Mouse (Mus musculus) lung, adult 18-20 months (tissue): ENCODE results near the gene Rcan2.
A peak's percentile ranks its signal among the peaks of the same experiment; 100 is the strongest.

Source experiments
- DNase-seq, 2 experiments: peaks; one replicate each; pipeline ENCODE4 v3.0.0; 2022; ENCODE audit warnings: mixed read lengths in 2 of 2

The Rcan2 gene

DNA sequence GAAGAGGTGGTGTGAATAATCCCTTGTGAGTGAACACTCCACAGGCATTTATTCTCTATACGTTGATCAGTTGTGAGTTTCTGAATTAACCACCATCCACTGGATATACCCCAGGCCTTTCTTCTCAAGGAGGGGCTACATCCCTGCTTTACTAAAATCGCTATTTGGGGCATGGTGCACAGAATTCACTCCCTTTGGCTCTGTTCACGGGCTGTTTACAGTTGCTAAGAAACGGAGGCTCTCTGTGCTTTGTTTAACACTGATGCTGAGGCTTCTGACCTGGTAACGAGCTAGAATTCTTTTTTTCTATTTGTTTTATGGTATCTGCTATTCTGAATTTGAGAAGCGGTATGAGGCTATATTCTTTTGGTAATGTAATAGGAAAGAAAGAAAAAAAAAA is 224.8 kb downstream of the Rcan2 start:
- DNase-seq, result no peak

DNA sequence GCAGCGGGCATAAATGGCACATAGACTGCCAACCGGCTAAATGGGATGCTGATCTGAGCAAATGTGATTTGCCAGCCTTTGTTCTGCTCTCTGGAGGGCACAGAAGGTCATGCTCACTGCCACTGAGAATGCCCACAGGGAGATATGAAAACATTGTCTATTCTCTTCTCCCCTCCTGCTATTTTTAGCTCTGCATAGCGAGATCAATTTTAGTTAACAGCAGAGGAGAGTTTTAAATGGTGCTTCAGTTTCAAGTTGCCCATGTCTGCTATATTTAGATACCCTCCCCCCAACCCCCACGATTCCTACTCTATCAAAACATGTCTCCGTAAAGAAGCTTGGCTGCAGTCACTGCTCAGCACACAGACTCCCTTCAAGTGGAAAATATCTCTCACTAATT is 225.2 kb downstream of the Rcan2 start:
- DNase-seq, result no peak

DNA sequence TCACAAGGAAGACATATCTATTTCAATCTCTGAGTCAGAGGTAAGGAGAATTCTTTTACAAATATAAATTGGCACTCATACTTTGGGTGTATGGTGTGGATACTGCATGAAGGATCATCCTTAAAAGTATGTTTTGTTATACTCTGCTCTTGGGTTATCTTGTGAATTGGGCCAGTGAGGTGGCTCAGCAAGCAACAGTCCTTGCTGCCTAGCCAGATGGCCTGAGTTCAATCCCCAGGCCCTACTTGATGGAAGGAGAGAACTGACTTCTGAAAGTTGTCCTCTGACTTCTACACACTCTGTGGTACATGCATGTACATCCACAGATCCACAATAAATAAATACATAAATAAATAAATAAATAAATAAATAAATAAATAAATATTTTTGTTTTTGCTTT is 225.6 kb downstream of the Rcan2 start:
- no peak for DNase-seq

DNA sequence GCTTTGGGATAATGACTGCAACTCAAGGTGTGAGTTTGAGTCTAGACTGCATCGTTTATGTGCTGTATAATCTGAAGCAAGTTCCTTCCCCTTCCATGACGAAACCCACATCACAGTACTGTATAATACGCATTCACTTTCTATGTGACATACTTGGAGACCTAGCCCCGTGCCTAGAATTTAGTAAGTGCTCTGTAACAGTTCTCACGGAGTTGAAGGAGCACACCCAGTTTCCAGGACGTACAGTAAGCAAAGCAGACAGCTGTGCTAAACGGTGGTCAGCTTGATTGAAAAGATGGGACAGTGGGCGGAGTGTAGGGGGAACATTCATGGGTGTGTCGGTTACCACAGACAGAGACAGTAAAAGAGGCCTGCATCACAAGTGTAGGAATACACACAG is 226.2 kb downstream of the Rcan2 start:
- no peak for DNase-seq

DNA sequence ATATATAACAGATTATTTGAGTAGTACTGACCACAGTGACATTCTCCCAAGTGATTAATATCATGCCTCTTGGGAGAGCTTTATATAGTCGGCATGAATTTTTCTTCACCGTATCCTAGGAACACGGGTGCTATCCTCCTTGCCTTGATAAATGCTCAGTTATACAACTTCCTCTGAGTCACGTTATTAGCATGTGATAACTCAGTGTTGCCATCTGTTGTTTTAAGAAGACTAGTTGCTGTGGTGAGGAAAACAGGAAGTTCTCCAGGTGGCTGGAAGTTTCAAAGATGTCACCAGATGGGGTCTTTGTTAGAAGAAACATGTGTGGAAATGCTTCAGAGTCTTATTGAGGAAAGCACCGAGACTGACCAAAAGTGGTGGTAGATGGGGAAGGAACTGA is 228.5 kb downstream of the Rcan2 start:
- peak in 1 of 2 experiments; percentile 12 for DNase-seq

DNA sequence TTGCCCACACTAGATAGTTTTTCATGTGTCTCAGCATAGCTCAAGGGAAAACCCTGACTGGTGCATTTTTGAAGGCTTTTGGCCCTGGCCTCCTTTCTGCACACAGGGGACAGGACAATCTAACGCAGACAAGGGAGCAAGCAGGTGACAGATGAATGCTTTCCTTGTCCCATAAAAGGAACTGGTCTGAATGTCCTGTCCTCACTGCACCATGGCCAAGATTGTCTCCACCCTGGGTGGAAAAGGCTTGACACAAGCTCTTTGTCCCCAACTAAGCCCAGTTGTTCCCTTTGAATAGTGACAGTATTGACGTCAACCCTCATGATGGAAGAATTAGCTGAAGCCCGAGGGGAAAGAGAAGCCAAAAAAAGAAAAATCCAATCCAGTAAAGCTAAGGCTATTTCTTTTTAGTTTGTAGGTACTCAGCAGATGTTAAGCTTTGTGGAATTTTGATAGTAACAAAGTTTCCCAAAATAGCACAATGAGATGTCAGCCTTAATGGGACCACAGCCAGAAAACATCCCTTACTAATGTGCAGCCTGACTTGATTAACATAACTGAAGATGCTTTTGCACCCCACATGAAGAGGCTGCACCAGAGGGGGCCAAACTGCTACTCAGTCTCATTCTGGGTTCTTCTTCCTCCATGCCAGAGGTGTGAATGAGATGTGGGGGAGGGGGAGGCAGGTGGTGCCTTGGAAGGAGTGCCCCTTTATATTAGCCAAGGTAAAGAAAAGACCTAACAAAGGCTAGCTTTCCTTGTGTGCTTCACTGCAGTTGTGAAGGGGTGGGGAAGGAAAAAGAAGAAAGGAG is 229.8 kb downstream of the Rcan2 start:
- peak in 1 of 2 experiments; percentile 2 for DNase-seq

DNA sequence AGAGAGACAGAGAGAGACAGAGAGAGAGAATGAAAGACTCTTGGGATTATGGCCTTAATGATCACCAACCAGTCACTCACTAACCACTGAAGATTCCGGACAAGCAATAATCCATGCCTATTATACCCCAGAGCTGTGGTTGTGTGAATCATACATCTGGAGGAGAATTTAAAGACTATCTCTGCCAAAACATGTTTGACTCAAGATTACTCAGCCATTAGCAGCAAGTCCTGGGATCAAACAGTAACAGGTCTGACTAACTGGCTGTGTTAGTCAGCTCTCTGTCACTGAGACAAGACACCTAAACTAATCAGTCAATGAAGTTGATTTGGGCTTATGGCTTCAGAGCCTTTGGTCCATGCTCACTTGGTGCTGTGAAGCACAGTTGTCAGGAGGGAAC is 233.9 kb downstream of the Rcan2 start:
- DNase-seq, result no peak

DNA sequence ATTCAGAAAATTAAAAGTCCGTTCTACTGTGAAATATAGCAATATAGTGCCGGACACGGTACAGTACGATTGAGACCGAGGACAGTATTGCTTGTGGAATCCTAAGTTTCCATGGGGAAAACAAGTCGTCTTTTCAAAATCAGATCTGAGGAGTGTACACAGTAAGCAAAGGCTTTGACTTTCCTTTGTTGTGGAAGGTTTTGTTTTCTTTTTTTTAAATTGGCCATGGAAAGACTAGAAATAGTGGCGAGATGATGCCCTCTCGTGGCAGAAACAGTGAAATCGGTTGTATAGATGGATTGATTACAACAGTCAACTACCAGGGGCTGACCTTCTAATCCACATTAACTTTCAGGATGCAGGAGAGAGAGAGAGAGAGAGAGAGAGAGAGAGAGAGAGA is 237.5 kb downstream of the Rcan2 start:
- DNase-seq, result peak in 1 of 2 experiments; percentile 25

DNA sequence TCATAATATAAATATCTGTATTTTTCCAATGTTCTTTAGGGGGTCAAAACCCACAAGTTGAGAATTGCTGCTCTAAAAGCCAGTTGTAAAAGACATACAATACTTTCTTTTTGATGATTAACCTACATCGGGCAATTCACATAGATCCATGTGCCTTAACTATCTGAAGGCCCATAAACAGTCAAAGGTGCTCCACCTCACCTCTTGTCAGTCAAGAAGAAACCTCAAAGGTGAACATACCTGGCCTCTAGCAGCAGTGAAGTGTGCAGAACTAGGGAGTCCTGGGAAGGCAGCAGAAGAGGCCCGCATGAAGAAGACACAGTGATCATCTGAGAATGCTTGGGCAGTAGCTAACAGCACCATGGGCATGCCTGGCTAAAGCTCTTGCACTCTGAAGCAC is 239.3 kb downstream of the Rcan2 start:
- DNase-seq, result no peak

DNA sequence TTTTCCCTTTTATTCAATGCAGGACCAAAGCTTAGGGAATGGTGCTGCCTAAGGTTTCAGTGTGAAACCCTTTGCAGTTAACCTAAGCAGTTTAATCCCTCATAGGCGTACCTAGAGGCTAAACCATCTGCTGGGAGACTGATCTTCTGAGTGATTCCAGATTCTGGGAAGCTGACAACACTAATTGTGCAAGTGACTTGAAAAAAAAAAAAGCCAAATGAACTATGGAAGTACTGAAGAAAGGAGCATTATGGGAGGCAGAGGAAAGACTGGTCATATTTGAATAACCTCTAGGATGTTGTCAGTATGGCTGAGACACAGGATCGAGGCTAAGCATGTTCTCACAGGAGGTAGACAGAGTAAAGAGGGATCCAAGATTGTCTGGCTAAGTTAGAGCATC is 241.2 kb downstream of the Rcan2 start:
- DNase-seq, result no peak

DNA sequence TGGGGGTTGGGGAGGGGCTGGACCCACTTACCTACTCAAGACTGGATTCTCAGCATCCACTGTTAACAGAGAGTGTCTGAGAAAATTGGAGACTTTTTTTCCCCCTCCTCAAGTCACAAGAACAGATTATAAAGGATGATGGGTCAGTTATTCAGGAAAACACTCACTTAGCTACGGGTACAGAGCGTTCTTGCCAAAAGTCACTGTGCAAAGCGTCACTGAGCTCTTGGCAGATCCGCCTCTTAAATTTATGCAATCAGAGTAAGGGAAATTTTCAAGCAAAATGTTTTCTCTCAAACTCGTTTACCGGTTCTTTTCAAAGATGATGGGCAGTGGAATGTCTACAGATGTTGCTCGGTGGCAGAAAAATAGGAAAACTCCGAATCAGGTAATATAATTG is 241.7 kb downstream of the Rcan2 start:
- DNase-seq, result peak; percentile 26 to 35

DNA sequence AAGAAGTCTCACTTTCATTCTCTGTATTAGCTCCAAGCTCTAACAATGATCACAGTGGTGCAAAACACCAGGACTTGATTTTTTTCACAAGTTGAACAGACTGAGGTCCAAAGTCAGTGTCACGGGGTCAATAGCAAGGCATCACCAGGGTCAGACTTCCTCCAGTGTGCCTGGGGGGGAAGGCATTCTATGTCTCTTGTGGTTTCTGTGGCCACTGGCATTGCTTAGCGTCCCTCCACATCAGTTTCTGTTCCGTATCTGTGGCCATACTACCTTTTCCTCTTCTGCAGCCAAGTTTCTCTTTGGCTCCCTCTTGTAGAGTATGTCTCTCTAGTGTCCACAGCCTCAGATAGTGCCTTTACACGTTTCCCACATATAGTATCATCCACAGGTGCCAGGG is 252.3 kb downstream of the Rcan2 start:
- DNase-seq, result peak; percentile 28 to 33

DNA sequence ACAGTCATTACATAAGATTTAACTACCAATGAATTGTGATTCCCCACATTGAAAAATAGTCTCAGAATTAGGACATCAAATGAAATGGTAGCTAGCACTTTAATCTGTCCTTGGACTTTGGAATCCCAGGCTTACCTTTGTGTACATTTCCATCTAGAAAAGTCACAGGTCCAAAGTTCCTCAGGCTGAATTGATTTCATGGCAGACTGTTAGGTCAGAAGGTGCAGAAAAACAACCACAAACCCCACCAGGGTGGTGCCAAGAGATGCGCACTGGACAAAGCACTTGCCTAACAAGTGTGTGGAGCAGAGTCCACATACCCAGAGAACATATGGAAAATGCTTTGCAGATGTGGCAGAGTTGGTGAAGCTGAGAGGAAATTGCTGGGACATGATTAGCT is 256.0 kb downstream of the Rcan2 start:
- no peak for DNase-seq

DNA sequence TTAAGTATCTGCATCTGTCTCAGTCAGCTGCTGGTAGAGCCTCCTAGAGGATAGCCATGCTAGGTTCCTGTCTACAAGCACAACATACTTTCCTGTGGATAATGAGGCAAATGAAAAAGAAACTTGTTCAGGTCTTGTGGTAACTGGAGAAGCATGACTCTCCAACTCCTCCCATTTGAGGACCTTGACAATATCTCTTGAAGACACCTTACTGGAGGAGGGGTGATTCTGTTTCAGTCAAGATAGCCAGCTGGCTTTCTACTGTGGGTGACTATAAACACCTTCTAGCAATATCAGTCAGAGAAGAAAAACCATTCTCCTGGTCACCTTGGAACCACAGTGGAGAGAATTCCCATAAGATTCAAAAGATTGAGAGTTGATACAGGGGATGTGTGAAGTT is 257.0 kb downstream of the Rcan2 start:
- no peak for DNase-seq

DNA sequence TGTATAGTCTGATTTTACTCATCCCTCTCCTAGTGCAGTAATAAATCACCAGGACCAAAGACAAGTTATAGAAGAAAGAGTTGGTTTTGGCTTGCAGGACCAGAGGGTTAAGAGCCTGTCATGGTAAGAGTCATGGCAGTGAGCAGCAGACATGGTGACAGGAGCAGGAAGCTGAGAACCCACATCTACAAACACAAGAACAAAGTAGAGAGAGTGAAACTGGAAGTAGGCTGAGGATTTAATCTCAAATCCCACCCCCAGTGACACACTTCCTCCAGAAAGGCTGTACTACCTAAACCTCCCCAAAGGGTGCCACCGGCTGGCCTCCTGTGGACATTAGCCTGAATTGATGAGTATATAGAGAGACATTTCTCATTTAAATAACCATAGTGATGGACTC is 259.6 kb downstream of the Rcan2 start:
- no peak for DNase-seq

DNA sequence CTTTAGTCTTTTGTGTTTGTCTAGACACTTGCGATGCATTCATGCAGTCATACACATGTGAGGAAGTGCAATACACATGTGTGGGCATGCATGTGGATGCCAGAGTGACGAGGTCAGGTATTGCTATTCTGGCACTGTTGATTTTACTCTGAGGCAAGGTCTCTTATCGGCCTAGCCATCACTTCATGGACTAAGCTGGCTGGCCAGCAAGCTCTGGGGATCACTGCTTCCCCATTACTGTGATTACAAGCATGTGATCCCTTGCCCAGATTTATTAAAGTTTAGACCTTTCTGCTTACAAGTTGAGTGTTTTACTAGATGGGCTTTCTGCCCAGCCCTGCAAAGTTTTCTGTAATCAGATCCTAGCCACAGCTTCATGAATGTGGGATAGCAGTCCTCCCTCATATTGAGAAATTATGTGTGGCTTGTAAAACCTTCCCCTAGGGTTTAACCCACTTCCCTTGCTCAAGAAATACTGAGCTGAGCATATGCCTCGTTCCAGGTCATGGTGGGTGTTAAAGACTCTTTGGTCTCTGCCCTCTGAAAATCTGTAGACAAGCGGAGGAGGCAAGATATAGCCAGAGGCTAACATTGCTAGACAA is 260.2 kb downstream of the Rcan2 start:
- DNase-seq, result no peak

DNA sequence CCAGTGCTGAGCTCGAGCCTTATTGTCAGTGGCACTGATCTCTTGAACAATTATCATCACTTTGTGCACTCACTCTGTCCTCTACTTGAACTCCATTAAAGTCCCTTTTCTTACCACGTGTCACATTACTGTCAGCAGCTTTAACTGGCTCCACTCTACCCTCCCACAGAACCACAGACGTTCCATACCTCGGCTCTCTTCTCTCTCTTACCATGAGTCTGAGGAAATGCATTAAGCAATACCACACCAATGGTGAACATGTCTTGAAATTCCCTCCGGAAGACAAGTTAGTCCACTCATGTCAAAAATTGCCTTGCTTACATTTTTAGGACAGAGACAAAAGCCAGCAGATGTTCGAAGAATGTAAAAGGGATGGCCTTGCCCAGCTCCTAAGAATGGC is 267.7 kb downstream of the Rcan2 start:
- DNase-seq, result no peak

DNA sequence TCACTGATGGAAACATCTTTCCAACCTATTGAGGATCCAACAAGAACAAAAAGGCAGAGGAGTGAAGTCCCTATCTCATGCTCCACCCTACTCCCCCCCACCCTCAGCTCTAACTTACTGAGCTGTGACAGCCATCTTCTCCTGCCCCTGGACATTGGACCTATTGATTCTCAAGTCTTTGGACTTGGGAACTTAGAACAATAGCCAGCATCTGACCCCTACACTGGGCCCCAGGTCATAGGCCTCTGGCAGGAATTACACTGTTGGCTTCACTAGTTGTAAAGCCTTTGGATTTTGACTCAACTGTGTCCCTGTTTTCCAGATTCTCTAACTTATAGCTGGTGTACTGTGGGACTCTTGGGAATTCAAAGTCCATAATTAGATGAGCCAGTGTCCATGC is 270.5 kb downstream of the Rcan2 start:
- no peak for DNase-seq

DNA sequence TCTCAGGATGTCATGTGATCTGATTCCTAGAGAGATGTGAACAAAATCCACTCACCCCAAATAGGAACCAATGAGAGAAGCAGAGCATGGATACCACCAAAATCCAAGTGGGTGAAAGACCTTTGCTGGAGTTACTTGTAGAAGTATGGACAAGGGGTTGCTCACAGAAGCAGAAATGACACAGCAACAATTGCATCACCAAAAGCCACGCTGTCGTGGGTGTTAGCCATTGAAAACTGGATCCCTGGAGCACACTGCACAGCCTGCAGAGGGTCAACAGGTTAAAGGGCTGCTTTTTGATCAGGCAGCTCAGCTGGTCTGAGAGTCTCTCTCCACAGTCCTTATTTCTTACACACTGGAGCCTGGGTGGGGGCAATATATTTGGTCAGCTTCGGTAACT is 274.4 kb downstream of the Rcan2 start:
- DNase-seq, result peak in 1 of 2 experiments; percentile 12

DNA sequence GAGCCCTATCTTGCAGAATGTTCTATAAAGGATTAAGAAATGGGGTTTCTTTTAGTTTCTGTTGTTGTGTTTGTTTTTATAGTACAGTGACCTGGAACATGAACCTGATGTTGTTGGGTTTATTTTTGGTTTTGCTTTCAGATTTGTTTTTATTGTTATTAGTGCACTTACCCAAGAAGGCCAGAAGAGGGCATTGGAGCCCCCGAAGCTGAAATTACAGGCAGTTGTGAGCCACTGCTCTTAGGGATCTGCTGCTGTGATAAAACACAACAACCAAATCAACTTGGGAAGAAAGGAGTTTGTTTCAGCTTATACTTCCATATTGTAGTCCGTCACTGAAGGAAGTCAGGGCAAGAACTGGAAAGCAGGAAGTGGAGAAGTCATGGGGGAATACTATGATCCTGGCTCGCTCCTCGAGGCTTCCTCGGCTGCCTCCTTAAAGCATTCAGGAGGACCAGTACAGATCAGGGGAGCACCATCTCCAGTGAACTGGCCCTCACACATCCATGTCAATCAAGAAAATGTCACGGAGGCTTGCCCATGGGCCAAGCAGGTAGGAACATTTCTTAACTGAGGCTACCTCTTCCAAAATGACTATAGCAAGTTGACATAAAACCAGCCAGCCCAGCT is 275.0 kb downstream of the Rcan2 start:
- peak; percentile 19 to 58 for DNase-seq

DNA sequence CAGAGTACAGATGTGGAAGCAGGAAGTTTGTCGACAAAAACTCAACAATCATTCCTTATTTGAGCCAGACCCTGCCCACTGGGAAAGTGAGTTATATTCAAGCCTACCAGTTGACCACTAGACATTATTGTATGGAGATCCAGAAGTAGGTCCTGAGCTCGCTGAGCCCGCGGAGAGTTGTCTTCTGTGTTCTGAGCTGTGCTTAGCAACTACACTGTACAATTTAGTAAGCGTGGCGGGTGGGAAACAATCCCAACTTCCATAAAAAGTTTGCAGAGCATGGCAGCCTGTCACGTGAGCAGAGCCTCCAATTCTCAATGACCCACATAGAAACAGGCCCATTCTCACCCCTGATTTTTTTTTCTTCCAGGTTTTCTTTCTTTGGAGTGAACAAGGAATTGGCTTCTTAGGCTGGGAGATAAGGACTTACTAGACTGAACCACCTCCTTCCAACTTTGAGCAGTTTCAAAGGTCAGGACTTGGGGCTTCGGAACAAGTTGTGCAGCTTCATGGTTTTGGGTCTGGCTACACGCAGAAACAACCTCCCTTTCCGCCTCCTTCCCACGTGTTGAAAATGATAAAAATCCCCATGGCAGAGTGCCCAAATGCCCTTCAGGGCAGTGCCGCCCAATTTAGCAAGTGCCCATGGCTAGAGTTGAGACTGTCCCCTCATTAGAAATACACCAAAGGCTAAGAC is 276.1 kb downstream of the Rcan2 start:
- DNase-seq, result no peak

DNA sequence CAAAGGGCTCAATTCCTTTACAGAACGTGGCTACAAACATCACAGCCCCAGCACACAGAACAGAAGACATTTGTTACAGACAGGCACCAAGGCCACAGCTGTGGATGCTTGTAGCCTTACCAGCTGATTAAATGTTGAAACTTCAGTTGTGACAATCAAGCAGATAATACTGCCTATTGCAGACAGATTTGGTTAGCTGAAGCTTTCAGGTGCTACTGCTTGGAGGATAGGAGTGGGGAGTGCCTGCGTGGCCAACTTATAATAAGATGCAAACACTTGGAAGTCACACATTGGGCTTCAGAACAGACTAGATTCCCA is 276.7 kb downstream of the Rcan2 start:
- no peak for DNase-seq

DNA sequence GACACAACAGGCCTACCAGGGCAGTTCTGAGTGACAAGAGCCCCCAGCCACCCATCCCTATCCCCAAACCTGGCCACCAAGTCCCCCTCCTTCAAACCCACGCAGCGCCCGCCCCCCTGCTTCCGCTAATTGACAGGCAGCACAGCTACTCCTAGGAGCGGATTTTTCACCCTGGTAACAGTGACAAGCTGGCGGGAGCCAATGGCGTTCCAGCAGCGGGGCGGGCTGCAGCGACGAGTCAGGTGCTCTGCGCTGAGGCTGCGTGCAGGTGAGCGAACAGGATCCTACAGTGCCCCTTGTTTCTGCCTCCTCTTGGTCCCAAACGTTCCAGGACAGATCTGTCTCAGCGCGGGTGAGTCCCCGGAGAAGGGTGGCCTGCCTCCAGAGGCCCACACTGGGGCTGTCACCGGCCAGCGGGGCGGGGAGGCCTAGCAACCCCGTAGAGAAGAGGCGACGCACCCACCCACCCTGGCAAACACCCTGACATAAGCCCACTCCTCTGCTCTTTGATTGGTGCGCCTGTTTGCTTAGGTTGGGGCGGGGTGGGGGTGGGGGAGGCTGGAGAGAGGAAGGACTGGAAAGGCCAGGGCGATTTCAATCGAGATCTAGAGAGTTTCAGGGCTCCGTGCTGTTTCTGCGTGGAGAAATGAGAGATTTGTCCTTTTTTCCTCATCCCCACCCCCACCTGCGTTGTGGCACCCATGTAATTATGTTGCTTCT is 277.6 kb downstream of the Rcan2 start, which contains the start of gene Enpp5:
Enpp5 (plus strand) TSS at position 183 of the 720 bp plus-strand sequence.
- DNase-seq, result peak; percentile 90 to 93
